Mouse (Mus musculus): ENCODE measurements around the gene Hoxd12. TPM values are rescaled to one million over a fixed set of nuclear protein-coding genes. Genes with fewer than 3 reads are reported as not detected.
A peak's percentile ranks its signal among the peaks of the same experiment; 100 is the strongest.

Gene Hoxd12
- total and polyA plus RNA-seq, 2 experiments from 2014 or later, result not detected

- no peak for DNase-seq (ENCODE audit: low spot score)
- no peak overlapping the region for H3K27ac ChIP-seq (ENCODE audit: low read depth)
- no peak overlapping the region for H3K4me2 ChIP-seq (ENCODE audit: low read depth, low read length)
- no peak overlapping the region for H3K9ac ChIP-seq (replicated peaks; ENCODE audit: low read depth, low read length)
- ATAC-seq (ENCODE audit: insufficient read depth, low read depth), result no peak
- TF ChIP-seq EP300 (IDR thresholded peaks at IDR 0.05; ENCODE audit: low read depth), result no peak
- TF ChIP-seq CTCF (IDR thresholded peaks at IDR 0.05; ENCODE audit: low read depth), result no peak
- no peaks in the 10 kb centered on the region for H3K9me3 ChIP-seq (replicated peaks; ENCODE audit: control insufficient read depth, low read length)
- no peaks in the 10 kb centered on the region for H3K4me1 ChIP-seq (ENCODE audit: control insufficient read depth, insufficient read depth)
- no peak overlapping the region for H3K4me3 ChIP-seq (ENCODE audit: low read depth, low read length)
- WGBS, result 7% methylated on average over 4 of the region's 4 CpGs
- no peaks in the 10 kb centered on the region for H3K36me3 ChIP-seq (replicated peaks; ENCODE audit: control insufficient read depth, insufficient read depth, low read length)
- H3K27me3 ChIP-seq (ENCODE audit: control insufficient read depth, insufficient read depth, low read length), result peaks cover 94% of the 10 kb centered on the region
Observed at GRCm38 (mm10) chr2:74656632-74657021, 18.2 kb upstream of the Hoxd12 start.

- Histone ChIP-seq H3K9ac (replicated peaks; ENCODE audit: low read depth, low read length) (no peak overlapping the region), H3K36me3 (replicated peaks; ENCODE audit: control insufficient read depth, insufficient read depth, low read length) (no peaks in the 10 kb centered on the region), H3K4me3 (ENCODE audit: low read depth, low read length) (peak overlapping the region; percentile 25), H3K4me2 (ENCODE audit: low read depth, low read length) (0 out of 2 replicates have a peak overlapping the region, but pooled peaks have one; percentile 12), H3K9me3 (replicated peaks; ENCODE audit: control insufficient read depth, low read length) (no peaks in the 10 kb centered on the region), H3K27me3 (ENCODE audit: control insufficient read depth, insufficient read depth, low read length) (peaks cover 94% of the 10 kb centered on the region), H3K27ac (ENCODE audit: low read depth) (no peak overlapping the region), H3K4me1 (ENCODE audit: control insufficient read depth, insufficient read depth) (no peaks in the 10 kb centered on the region)
- DNase-seq (ENCODE audit: low spot score) (no peak), ATAC-seq (ENCODE audit: insufficient read depth, low read depth) (no peak)
- WGBS, result 3% methylated on average over 62 of the region's 62 CpGs
- TF ChIP-seq CTCF (IDR thresholded peaks at IDR 0.05; ENCODE audit: low read depth) (no peak), EP300 (IDR thresholded peaks at IDR 0.05; ENCODE audit: low read depth) (no peak)
Observed at GRCm38 (mm10) chr2:74657251-74658023, 17.4 kb upstream of the Hoxd12 start.

GRCm38 (mm10) chr2:74658024-74658666 is 16.7 kb upstream of the Hoxd12 start:
- no peaks in the 10 kb centered on the region for H3K36me3 ChIP-seq (replicated peaks; ENCODE audit: control insufficient read depth, insufficient read depth, low read length)
- peak overlapping the region; percentile 25 for H3K4me3 ChIP-seq (ENCODE audit: low read depth, low read length)
- no peak for TF ChIP-seq EP300 (IDR thresholded peaks at IDR 0.05; ENCODE audit: low read depth)
- TF ChIP-seq CTCF (IDR thresholded peaks at IDR 0.05; ENCODE audit: low read depth), result no peak
- no peak for ATAC-seq (ENCODE audit: insufficient read depth, low read depth)
- peak; percentile 4 for DNase-seq (ENCODE audit: low spot score)
- 2% methylated on average over 15 of the region's 15 CpGs for WGBS
- H3K9ac ChIP-seq (replicated peaks; ENCODE audit: low read depth, low read length), result no peak overlapping the region
- 0 out of 2 replicates have a peak overlapping the region, but pooled peaks have one; percentile 12 for H3K4me2 ChIP-seq (ENCODE audit: low read depth, low read length)
- peaks cover 95% of the 10 kb centered on the region for H3K27me3 ChIP-seq (ENCODE audit: control insufficient read depth, insufficient read depth, low read length)
- H3K4me1 ChIP-seq (ENCODE audit: control insufficient read depth, insufficient read depth), result no peaks in the 10 kb centered on the region
- no peak overlapping the region for H3K27ac ChIP-seq (ENCODE audit: low read depth)
- no peaks in the 10 kb centered on the region for H3K9me3 ChIP-seq (replicated peaks; ENCODE audit: control insufficient read depth, low read length)

GRCm38 (mm10) chr2:74658667-74659371 is 16.0 kb upstream of the Hoxd12 start:
- Histone ChIP-seq H3K27me3 (ENCODE audit: control insufficient read depth, insufficient read depth, low read length) (peaks cover 99% of the 10 kb centered on the region), H3K4me1 (ENCODE audit: control insufficient read depth, insufficient read depth) (no peaks in the 10 kb centered on the region), H3K27ac (ENCODE audit: low read depth) (no peak overlapping the region), H3K36me3 (replicated peaks; ENCODE audit: control insufficient read depth, insufficient read depth, low read length) (no peaks in the 10 kb centered on the region), H3K4me2 (ENCODE audit: low read depth, low read length) (no peak overlapping the region), H3K9me3 (replicated peaks; ENCODE audit: control insufficient read depth, low read length) (no peaks in the 10 kb centered on the region), H3K9ac (replicated peaks; ENCODE audit: low read depth, low read length) (no peak overlapping the region), H3K4me3 (ENCODE audit: low read depth, low read length) (no peak overlapping the region)
- ATAC-seq (ENCODE audit: insufficient read depth, low read depth) (no peak), DNase-seq (ENCODE audit: low spot score) (no peak)
- TF ChIP-seq CTCF (IDR thresholded peaks at IDR 0.05; ENCODE audit: low read depth), result no peak
- no peak for TF ChIP-seq EP300 (IDR thresholded peaks at IDR 0.05; ENCODE audit: low read depth)
- 2% methylated on average over 47 of the region's 47 CpGs for WGBS

- Histone ChIP-seq H3K27ac (ENCODE audit: low read depth) (no peak within 1 kb of the TSS), H3K36me3 (replicated peaks; ENCODE audit: control insufficient read depth, insufficient read depth, low read length) (no peaks in the 10 kb centered on the region), H3K4me3 (ENCODE audit: low read depth, low read length) (no peak within 1 kb of the TSS), H3K9ac (replicated peaks; ENCODE audit: low read depth, low read length) (no peak within 1 kb of the TSS), H3K4me1 (ENCODE audit: control insufficient read depth, insufficient read depth) (no peaks in the 10 kb centered on the region), H3K4me2 (ENCODE audit: low read depth, low read length) (no peak within 1 kb of the TSS), H3K9me3 (replicated peaks; ENCODE audit: control insufficient read depth, low read length) (no peaks in the 10 kb centered on the region), H3K27me3 (ENCODE audit: control insufficient read depth, insufficient read depth, low read length) (peaks cover 99% of the 10 kb centered on the region)
- no peak for TF ChIP-seq CTCF (IDR thresholded peaks at IDR 0.05; ENCODE audit: low read depth)
- no peak for TF ChIP-seq EP300 (IDR thresholded peaks at IDR 0.05; ENCODE audit: low read depth)
- ATAC-seq (ENCODE audit: insufficient read depth, low read depth) (no peak), DNase-seq (ENCODE audit: low spot score) (no peak)
- WGBS, result 5% methylated on average over 28 of the region's 28 CpGs
Observed at GRCm38 (mm10) chr2:74659507-74660005, 15.3 kb upstream of the Hoxd12 start, which contains the start of gene Evx2. Evx2 (minus strand) TSS chr2:74659557.

Measured in heart, postnatal 0 days (tissue).